ENCODE assay signal across 14 mouse cellular contexts in the genomic region with DNA sequence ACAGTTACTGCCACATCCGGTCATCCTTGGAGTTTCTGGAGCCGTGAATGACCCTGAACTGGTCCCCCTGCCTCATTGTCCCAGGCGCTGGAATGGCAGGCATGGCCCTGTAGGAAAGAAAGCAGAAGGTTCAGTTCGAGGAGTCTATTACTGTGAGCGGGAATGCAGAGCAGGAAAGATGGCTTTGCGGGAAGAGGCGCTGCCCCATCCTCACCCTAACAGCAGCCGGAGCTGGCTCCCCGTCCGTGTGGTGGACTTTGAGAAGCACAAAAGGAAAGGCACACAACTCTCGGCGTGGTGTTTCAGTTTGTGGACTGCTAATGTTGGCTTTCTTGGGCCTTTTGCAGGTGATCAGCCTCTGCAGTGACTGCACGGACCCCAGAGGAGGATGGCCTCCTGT. TPM values are rescaled to one million over a fixed set of nuclear protein-coding genes. Genes with fewer than 3 reads are reported as not detected.
DNase-seq lines count a peak whose midpoint lies in the region; ATAC-seq and TF ChIP-seq lines count a peak whose summit lies in the region.
"Had no signal": no experiment of that assay in that cellular context is flagged by ENCODE, and none has a peak within 500 bp of the region (broad histone marks: within the 10 kb centered on the region; RNA-seq: fewer than 3 reads in every experiment).

No protein-coding gene starts in this region.

- H3K4me3 ChIP-seq in forebrain, embryonic 11.5 days (ENCODE audit: low read depth, low read length), result no peak overlapping the region
- H3K4me3 ChIP-seq in forebrain, embryonic 14.5 days (ENCODE audit: low read depth, low read length), result no peak overlapping the region
- H3K4me3 ChIP-seq in limb, embryonic 10.5 days, result peak overlapping the region; percentile 10; the same call in 1 of the 2 replicates
- no peak overlapping the region for H3K4me3 ChIP-seq in neural tube, embryonic 15.5 days (replicated peaks)
- H3K4me3 ChIP-seq in intestine, postnatal 0 days (ENCODE audit: low read depth, low read length), result no peak overlapping the region

- 92% methylated on average over 13 of the region's 13 CpGs for WGBS in forebrain, embryonic 11.5 days
- 91% methylated on average over 13 of the region's 13 CpGs for WGBS in forebrain, embryonic 14.5 days
- WGBS in limb, embryonic 10.5 days, result 92% methylated on average over 13 of the region's 13 CpGs
- WGBS in neural tube, embryonic 15.5 days, result 89% methylated on average over 13 of the region's 13 CpGs
- WGBS in intestine, postnatal 0 days, result 94% methylated on average over 13 of the region's 13 CpGs

- H3K27ac ChIP-seq in forebrain, embryonic 11.5 days (ENCODE audit: low read depth, low read length), result no peak overlapping the region
- no peak overlapping the region for H3K27ac ChIP-seq in forebrain, embryonic 14.5 days (ENCODE audit: low read depth, low read length)
- peak overlapping the region; percentile 89 for H3K27ac ChIP-seq in limb, embryonic 10.5 days
- peak overlapping the region; percentile 89; the same call in 1 of the 2 replicates for H3K27ac ChIP-seq in neural tube, embryonic 15.5 days (replicated peaks)
- H3K27ac ChIP-seq in intestine, postnatal 0 days (ENCODE audit: low read depth, low read length), result no peak overlapping the region
- H3K27ac ChIP-seq: kidney, postnatal 0 days; stomach, postnatal 0 days had no signal

- ATAC-seq in forebrain, embryonic 11.5 days (replicated peaks; ENCODE audit: low FRiP score), result no peak
- ATAC-seq in forebrain, embryonic 14.5 days, result no peak
- ATAC-seq in neural tube, embryonic 15.5 days (ENCODE audit: low FRiP score), result no peak
- ATAC-seq in intestine, postnatal 0 days, result no peak

- TF ChIP-seq CTCF in intestine, postnatal 0 days (IDR thresholded peaks at IDR 0.05; ENCODE audit: low read depth), result no peak

- H3K36me3 ChIP-seq in forebrain, embryonic 11.5 days (ENCODE audit: control insufficient read depth, insufficient read depth, low read length), result no peaks in the 10 kb centered on the region
- H3K36me3 ChIP-seq in forebrain, embryonic 14.5 days (ENCODE audit: control insufficient read depth, insufficient read depth, low read length), result no peaks in the 10 kb centered on the region
- H3K36me3 ChIP-seq in limb, embryonic 10.5 days, result peaks cover 3% of the 10 kb centered on the region; the same call in 1 of the 2 replicates
- no peaks in the 10 kb centered on the region for H3K36me3 ChIP-seq in neural tube, embryonic 15.5 days
- H3K36me3 ChIP-seq in intestine, postnatal 0 days (ENCODE audit: control insufficient read depth, insufficient read depth), result no peaks in the 10 kb centered on the region

- H3K9ac ChIP-seq in forebrain, embryonic 11.5 days (ENCODE audit: low read length), result peak overlapping the region; percentile 68; the same call in 1 of the 2 replicates
- H3K9ac ChIP-seq in forebrain, embryonic 14.5 days (ENCODE audit: low read length), result no peak overlapping the region
- H3K9ac ChIP-seq in neural tube, embryonic 15.5 days (replicated peaks), result no peak overlapping the region
- H3K9ac ChIP-seq in intestine, postnatal 0 days (ENCODE audit: low read depth, low read length), result no peak overlapping the region

- no peak for DNase-seq in forebrain, embryonic 11.5 days (ENCODE audit: low spot score)
- DNase-seq in forebrain, embryonic 14.5 days (ENCODE audit: low spot score), result no peak
- peak; percentile 18 for DNase-seq in thymus, postnatal 4 days
- no peak for DNase-seq in thymus, postnatal 36 days
- DNase-seq in limb, embryonic 10.5 days (ENCODE audit: low spot score), result no peak
- DNase-seq in layer of hippocampus, adult 11-12 months (ENCODE audit: low spot score), result no peak
- DNase-seq: embryo, embryonic 11 days; gastrocnemius, postnatal 36 days; lung, embryonic 14.5 days had no signal

- H3K4me1 ChIP-seq in forebrain, embryonic 11.5 days (replicated peaks; ENCODE audit: control insufficient read depth, insufficient read depth, low read length), result 0 out of 2 replicates have a peak, but pooled peaks cover 3% of the 10 kb centered on the region
- peaks cover 5% of the 10 kb centered on the region for H3K4me1 ChIP-seq in forebrain, embryonic 14.5 days (ENCODE audit: control insufficient read depth, insufficient read depth, low read length)
- peaks cover 19% of the 10 kb centered on the region for H3K4me1 ChIP-seq in limb, embryonic 10.5 days
- H3K4me1 ChIP-seq in neural tube, embryonic 15.5 days, result peaks cover 29% of the 10 kb centered on the region
- H3K4me1 ChIP-seq in intestine, postnatal 0 days (replicated peaks; ENCODE audit: control insufficient read depth, insufficient read depth, low read length), result no peaks in the 10 kb centered on the region

- H3K27me3 ChIP-seq in forebrain, embryonic 11.5 days (ENCODE audit: control insufficient read depth, insufficient read depth, low read length), result no peaks in the 10 kb centered on the region
- H3K27me3 ChIP-seq in forebrain, embryonic 14.5 days (replicated peaks; ENCODE audit: control insufficient read depth, insufficient read depth, low read length), result no peaks in the 10 kb centered on the region
- no peaks in the 10 kb centered on the region for H3K27me3 ChIP-seq in limb, embryonic 10.5 days (ENCODE audit: low read depth, poor library complexity, severe bottlenecking)
- H3K27me3 ChIP-seq in neural tube, embryonic 15.5 days (replicated peaks), result 0 out of 2 replicates have a peak, but pooled peaks cover under 1% of the 10 kb centered on the region
- no peaks in the 10 kb centered on the region for H3K27me3 ChIP-seq in intestine, postnatal 0 days (replicated peaks; ENCODE audit: control insufficient read depth, insufficient read depth, low read length)

- H3K9me3 ChIP-seq in forebrain, embryonic 11.5 days (ENCODE audit: control insufficient read depth, low read length), result no peaks in the 10 kb centered on the region
- H3K9me3 ChIP-seq in forebrain, embryonic 14.5 days (replicated peaks; ENCODE audit: control insufficient read depth, low read length), result no peaks in the 10 kb centered on the region
- no peaks in the 10 kb centered on the region for H3K9me3 ChIP-seq in limb, embryonic 10.5 days (replicated peaks)
- no peaks in the 10 kb centered on the region for H3K9me3 ChIP-seq in neural tube, embryonic 15.5 days (replicated peaks)
- no peaks in the 10 kb centered on the region for H3K9me3 ChIP-seq in intestine, postnatal 0 days (ENCODE audit: control insufficient read depth)

- H3K4me2 ChIP-seq in forebrain, embryonic 11.5 days (ENCODE audit: low read depth, low read length, severe bottlenecking), result no peak overlapping the region
- no peak overlapping the region for H3K4me2 ChIP-seq in forebrain, embryonic 14.5 days (ENCODE audit: low read length)
- H3K4me2 ChIP-seq in neural tube, embryonic 15.5 days, result no peak overlapping the region
- H3K4me2 ChIP-seq in intestine, postnatal 0 days (replicated peaks; ENCODE audit: low read depth), result no peak overlapping the region

RNA-seq across cellular contexts. Expression of a gene that starts 0.7 kb away (rescaled TPM):
- 165 and 176 TPM in 2 replicates for polyA plus RNA-seq in forebrain, embryonic 11.5 days (2014; fragmentation: Nextera tagmentation; extraction: Ambion mirVana)
- 177 and 182 TPM in 2 replicates for polyA plus RNA-seq in forebrain, embryonic 14.5 days (2014; fragmentation: Nextera tagmentation; extraction: Ambion mirVana)
- 174 and 187 TPM in 2 replicates for polyA plus RNA-seq in limb, embryonic 10.5 days (2016; fragmentation: Nextera tagmentation; extraction: Ambion mirVana)
- 162 and 163 TPM in 2 replicates for polyA plus RNA-seq in neural tube, embryonic 15.5 days (2015; fragmentation: Nextera tagmentation; extraction: Ambion mirVana)
- 61.7 and 64.3 TPM in 2 replicates for polyA plus RNA-seq in intestine, postnatal 0 days (2015; fragmentation: Nextera tagmentation; extraction: Ambion mirVana)

RNA-seq across cellular contexts. Expression of a gene that starts 11.4 kb away (rescaled TPM):
- 9.0 and 13.4 TPM in 2 replicates for polyA plus RNA-seq in forebrain, embryonic 11.5 days (2014; fragmentation: Nextera tagmentation; extraction: Ambion mirVana)
- polyA plus RNA-seq in forebrain, embryonic 14.5 days (2014; fragmentation: Nextera tagmentation; extraction: Ambion mirVana), result 7.3 and 11.3 TPM in 2 replicates
- 2.8 and 4.0 TPM in 2 replicates for polyA plus RNA-seq in limb, embryonic 10.5 days (2016; fragmentation: Nextera tagmentation; extraction: Ambion mirVana)
- polyA plus RNA-seq in neural tube, embryonic 15.5 days (2015; fragmentation: Nextera tagmentation; extraction: Ambion mirVana), result 17.6 and 18.6 TPM in 2 replicates
- 0.17 and 0.30 TPM in 2 replicates for polyA plus RNA-seq in intestine, postnatal 0 days (2015; fragmentation: Nextera tagmentation; extraction: Ambion mirVana)

RNA-seq across cellular contexts. Expression of a gene that starts 18.1 kb away (rescaled TPM):
- 0.43 and 0.44 TPM in 2 replicates for polyA plus RNA-seq in forebrain, embryonic 11.5 days (2014; fragmentation: Nextera tagmentation; extraction: Ambion mirVana)
- 0.60 and 0.89 TPM in 2 replicates for polyA plus RNA-seq in forebrain, embryonic 14.5 days (2014; fragmentation: Nextera tagmentation; extraction: Ambion mirVana)
- polyA plus RNA-seq in limb, embryonic 10.5 days (2016; fragmentation: Nextera tagmentation; extraction: Ambion mirVana), result 0.16 and 0.23 TPM in 2 replicates
- polyA plus RNA-seq in neural tube, embryonic 15.5 days (2015; fragmentation: Nextera tagmentation; extraction: Ambion mirVana), result 3.0 and 3.3 TPM in 2 replicates
- 0.20 and 0.52 TPM in 2 replicates for polyA plus RNA-seq in intestine, postnatal 0 days (2015; fragmentation: Nextera tagmentation; extraction: Ambion mirVana)
- polyA plus RNA-seq: heart, embryonic 14.5 days had no signal

RNA-seq across cellular contexts. Expression of a gene that starts 22.8 kb away (rescaled TPM):
- polyA plus RNA-seq in forebrain, embryonic 11.5 days (2014; fragmentation: Nextera tagmentation; extraction: Ambion mirVana), result 2,879 and 3,145 TPM in 2 replicates
- polyA plus RNA-seq in forebrain, embryonic 14.5 days (2014; fragmentation: Nextera tagmentation; extraction: Ambion mirVana), result 2,846 and 4,258 TPM in 2 replicates
- 3,636 and 3,729 TPM in 2 replicates for polyA plus RNA-seq in limb, embryonic 10.5 days (2016; fragmentation: Nextera tagmentation; extraction: Ambion mirVana)
- 2,109 and 2,618 TPM in 2 replicates for polyA plus RNA-seq in neural tube, embryonic 15.5 days (2015; fragmentation: Nextera tagmentation; extraction: Ambion mirVana)
- polyA plus RNA-seq in intestine, postnatal 0 days (2015; fragmentation: Nextera tagmentation; extraction: Ambion mirVana), result 2,933 and 2,947 TPM in 2 replicates

RNA-seq across cellular contexts. Expression of a gene that starts 31.3 kb away (rescaled TPM):
- polyA plus RNA-seq in forebrain, embryonic 11.5 days (2014; fragmentation: Nextera tagmentation; extraction: Ambion mirVana), result 57.3 and 59.9 TPM in 2 replicates
- 33.9 and 50.8 TPM in 2 replicates for polyA plus RNA-seq in forebrain, embryonic 14.5 days (2014; fragmentation: Nextera tagmentation; extraction: Ambion mirVana)
- 67.8 and 71.4 TPM in 2 replicates for polyA plus RNA-seq in limb, embryonic 10.5 days (2016; fragmentation: Nextera tagmentation; extraction: Ambion mirVana)
- 59.5 and 64.6 TPM in 2 replicates for polyA plus RNA-seq in neural tube, embryonic 15.5 days (2015; fragmentation: Nextera tagmentation; extraction: Ambion mirVana)
- polyA plus RNA-seq in intestine, postnatal 0 days (2015; fragmentation: Nextera tagmentation; extraction: Ambion mirVana), result 13.8 and 14.7 TPM in 2 replicates

Comparison
In these comparisons a context has a peak if more than half of its experiments do, and no peak if none do; other contexts are left out.
1. H3K27ac ChIP-seq: peak in limb, embryonic 10.5 days (single experiment) and neural tube, embryonic 15.5 days (single experiment); none in forebrain, embryonic 11.5 days (single experiment), forebrain, embryonic 14.5 days (single experiment) and intestine, postnatal 0 days (single experiment).